Mouse (Mus musculus): ENCODE data around the gene Gm5771.
"Not testable (repeated sequence)": the region's sequence is repeated elsewhere in the genome, so short reads cannot be mapped to it uniquely, and the experiment has no call there.

DNA sequence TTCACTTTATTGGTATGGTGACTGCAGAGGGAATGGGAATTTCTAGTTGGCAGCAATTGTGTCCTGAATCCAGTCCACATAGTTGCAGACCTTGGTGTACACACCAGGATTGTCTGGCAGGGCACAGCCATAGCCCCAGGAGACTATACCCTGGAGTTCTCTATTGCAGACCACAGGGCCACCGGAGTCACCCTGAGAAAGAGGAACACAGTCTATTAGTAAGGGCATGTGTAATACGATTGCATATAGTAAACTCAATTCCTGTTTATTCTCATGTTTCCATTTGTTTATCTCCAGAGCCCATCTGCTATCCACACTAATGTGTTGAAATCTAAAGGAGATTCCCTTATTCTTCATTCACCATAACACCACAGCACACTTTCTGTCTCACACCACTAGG is 18.4 kb upstream of the Gm5771 start:
- not testable (repeated sequence) for TF ChIP-seq CTCF (conservative IDR thresholded peaks at IDR 0.05; ENCODE audit: low read length); POU5F1 (IDR thresholded peaks at IDR 0.05; ENCODE audit: borderline replicate concordance, low read length)
